Comparison of ENCODE assay signal across 8 mouse cellular contexts in genomic region chr10:62410943-62411342, GRCm38 (mm10). TPM values are rescaled to one million over a fixed set of nuclear protein-coding genes. Genes with fewer than 3 reads are reported as not detected.
DNase-seq lines count a peak whose midpoint lies in the region; ATAC-seq and TF ChIP-seq lines count a peak whose summit lies in the region.

No protein-coding gene starts in this region.

- DNase-seq in 416B (ENCODE audit: low read depth) = peak; percentile 75
- DNase-seq in T-cell, adult 2 months (ENCODE audit: low spot score) = peak; percentile 46
- DNase-seq in cerebellum, postnatal 36 days = peak; percentile 82 to 83
- DNase-seq in frontal cortex, postnatal 36 days (ENCODE audit: low spot score in 2 of 2) = peak; percentile 53 to 72
- peak; percentile 52 for DNase-seq in limb, embryonic 14.5 days (ENCODE audit: low spot score)
- peak; percentile 65 for DNase-seq in neural tube, embryonic 10.5 days (ENCODE audit: extremely low spot score, low spot score)
- peak; percentile 72 for DNase-seq in splenic B cell, adult 2 months (ENCODE audit: low read depth, low spot score)

- H3K4me1 ChIP-seq in limb, embryonic 14.5 days (ENCODE audit: control insufficient read depth, insufficient read depth, low read length) = 0 out of 2 replicates have a peak, but pooled peaks cover 4% of the 10 kb centered on the region

- H3K9me3 ChIP-seq in limb, embryonic 14.5 days (ENCODE audit: control insufficient read depth, low read length) = no peaks in the 10 kb centered on the region

- no peak for TF ChIP-seq POLR2A in limb, embryonic 14.5 days (IDR thresholded peaks at IDR 0.05; ENCODE audit: borderline replicate concordance, extremely low read depth, insufficient read depth, insufficient read length)

- H3K4me3 ChIP-seq in limb, embryonic 14.5 days (replicated peaks; ENCODE audit: low read length) = no peak overlapping the region

- H3K4me2 ChIP-seq in limb, embryonic 14.5 days (replicated peaks; ENCODE audit: low read depth, low read length, severe bottlenecking) = no peak overlapping the region

- WGBS in limb, embryonic 14.5 days = 14% methylated on average over 5 of the region's 5 CpGs

- ATAC-seq in inflammation-experienced regulatory T-cells, adult 6 months = peak; percentile 79
- 0 out of 2 replicates have a peak, but pooled peaks have one; percentile 57 for ATAC-seq in limb, embryonic 14.5 days (ENCODE audit: low FRiP score, low read depth)

- no peaks in the 10 kb centered on the region for H3K27me3 ChIP-seq in limb, embryonic 14.5 days (ENCODE audit: control insufficient read depth, insufficient read depth, low read length)
- peaks cover 2% of the 10 kb centered on the region; the same call in 1 of the 2 replicates for H3K27me3 ChIP-seq in splenic B cell, adult 2 months (ENCODE audit: control insufficient read depth, insufficient read depth, low read length, poor library complexity, severe bottlenecking)

- H3K27ac ChIP-seq in limb, embryonic 14.5 days (replicated peaks; ENCODE audit: low read depth, low read length) = no peak overlapping the region

- no peak overlapping the region for H3K9ac ChIP-seq in limb, embryonic 14.5 days (ENCODE audit: low read depth, low read length, severe bottlenecking)

- H3K36me3 ChIP-seq in limb, embryonic 14.5 days (ENCODE audit: control insufficient read depth, insufficient read depth, low read length) = no peaks in the 10 kb centered on the region
- no peaks in the 10 kb centered on the region for H3K36me3 ChIP-seq in splenic B cell, adult 2 months (ENCODE audit: control insufficient read depth, insufficient read depth, low read length, poor library complexity, severe bottlenecking)

RNA-seq across cellular contexts. Expression of gene Hkdc1, which starts 11.3 kb away (rescaled TPM):
- polyA plus RNA-seq in inflammation-experienced regulatory T-cells, adult 6 months (2017; shearing (Covaris generic)) = not detected
- polyA plus RNA-seq in limb, embryonic 14.5 days (2012; rRNA removed) = 2.3 and 3.3 TPM in 2 replicates
- 1.1 and 2.4 TPM in 2 replicates for polyA plus RNA-seq in limb, embryonic 14.5 days (2014; fragmentation: Nextera tagmentation; extraction: Ambion mirVana)

RNA-seq across cellular contexts. Expression of gene Hk1, which starts 31.2 kb away (rescaled TPM):
- 100 to 1,000 TPM in 1 of 3 experiments, 10 to 100 TPM in 2; 64.3 to 101 (median 74.8) TPM for polyA plus RNA-seq in inflammation-experienced regulatory T-cells, adult 6 months (2017; shearing (Covaris generic))
- 30.7 and 32.1 TPM in 2 replicates for polyA plus RNA-seq in limb, embryonic 14.5 days (2012; rRNA removed)
- 29.2 and 29.3 TPM in 2 replicates for polyA plus RNA-seq in limb, embryonic 14.5 days (2014; fragmentation: Nextera tagmentation; extraction: Ambion mirVana)

RNA-seq across cellular contexts. Expression of gene 4930507D05Rik, which starts 38.3 kb away (rescaled TPM):
- not detected for polyA plus RNA-seq in inflammation-experienced regulatory T-cells, adult 6 months (2017; shearing (Covaris generic))
- polyA plus RNA-seq in limb, embryonic 14.5 days (2012; rRNA removed) = 0.33 TPM in 2 replicates
- polyA plus RNA-seq in limb, embryonic 14.5 days (2014; fragmentation: Nextera tagmentation; extraction: Ambion mirVana) = 0.29 and 0.39 TPM in 2 replicates

RNA-seq across cellular contexts. Expression of gene Supv3l1, which starts 38.6 kb away (rescaled TPM):
- 10 to 100 TPM in 2 of 3 experiments, 1 to 10 TPM in 1; 5.9 to 15.5 (median 10.5) TPM for polyA plus RNA-seq in inflammation-experienced regulatory T-cells, adult 6 months (2017; shearing (Covaris generic))
- polyA plus RNA-seq in limb, embryonic 14.5 days (2012; rRNA removed) = 28.7 and 30.8 TPM in 2 replicates
- 24.2 and 25.5 TPM in 2 replicates for polyA plus RNA-seq in limb, embryonic 14.5 days (2014; fragmentation: Nextera tagmentation; extraction: Ambion mirVana)
